Mouse (Mus musculus) central nervous system, embryonic 11.5 days (tissue): ENCODE data around the gene Chrd. TPM values are rescaled to one million over a fixed set of nuclear protein-coding genes. Genes with fewer than 3 reads are reported as not detected.

Experiments
- polyA plus RNA-seq: library from polyadenylated mRNA; depleted of rRNA; stranded (reverse); fragments of >200 nt; gene quantifications from 2 replicates; pipeline ENCODE4 v1.2.3, GENCODE M21; 2012; rRNA removed

The Chrd gene
- 10.6 and 12.0 TPM in 2 replicates for polyA plus RNA-seq

GRCm38 (mm10) chr16:20732925-20733730, at the start of gene Chrd:
TSS of gene Chrd (plus strand) at chr16:20733127.

DNA sequence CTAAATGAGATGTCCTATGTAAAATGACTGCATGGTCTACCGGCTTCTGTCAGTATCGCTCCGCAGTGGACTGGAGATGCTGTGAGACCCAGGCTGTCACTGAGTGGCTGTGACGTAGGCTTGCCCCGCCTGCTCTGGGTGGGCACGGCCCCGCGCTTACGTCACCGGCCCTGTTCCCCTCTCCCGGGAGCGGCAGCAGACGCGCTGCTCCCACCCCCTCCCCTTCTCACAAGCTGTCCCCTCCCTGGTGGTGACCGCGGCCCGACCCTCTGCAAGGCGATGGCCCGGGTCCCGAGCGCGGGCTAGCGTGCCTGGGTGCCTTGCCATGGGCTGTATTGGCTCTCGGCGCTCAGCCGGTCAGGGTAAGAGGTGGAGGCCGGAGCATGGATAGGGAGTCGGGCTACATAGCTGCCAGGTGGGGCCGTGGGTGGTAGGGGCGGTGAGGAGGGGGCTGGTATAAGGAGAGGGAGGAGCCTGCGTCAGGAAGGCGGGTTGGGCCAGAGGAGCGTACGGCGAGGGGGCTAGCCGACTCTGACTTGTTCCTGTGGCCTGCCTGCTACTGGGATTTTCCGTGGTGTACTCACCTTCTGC, 39.7 kb upstream of the Chrd start, which contains the start of gene Fam131a:
Gene Fam131a, plus strand, starts transcription at position 131 of the 591 bp plus-strand sequence.

DNA sequence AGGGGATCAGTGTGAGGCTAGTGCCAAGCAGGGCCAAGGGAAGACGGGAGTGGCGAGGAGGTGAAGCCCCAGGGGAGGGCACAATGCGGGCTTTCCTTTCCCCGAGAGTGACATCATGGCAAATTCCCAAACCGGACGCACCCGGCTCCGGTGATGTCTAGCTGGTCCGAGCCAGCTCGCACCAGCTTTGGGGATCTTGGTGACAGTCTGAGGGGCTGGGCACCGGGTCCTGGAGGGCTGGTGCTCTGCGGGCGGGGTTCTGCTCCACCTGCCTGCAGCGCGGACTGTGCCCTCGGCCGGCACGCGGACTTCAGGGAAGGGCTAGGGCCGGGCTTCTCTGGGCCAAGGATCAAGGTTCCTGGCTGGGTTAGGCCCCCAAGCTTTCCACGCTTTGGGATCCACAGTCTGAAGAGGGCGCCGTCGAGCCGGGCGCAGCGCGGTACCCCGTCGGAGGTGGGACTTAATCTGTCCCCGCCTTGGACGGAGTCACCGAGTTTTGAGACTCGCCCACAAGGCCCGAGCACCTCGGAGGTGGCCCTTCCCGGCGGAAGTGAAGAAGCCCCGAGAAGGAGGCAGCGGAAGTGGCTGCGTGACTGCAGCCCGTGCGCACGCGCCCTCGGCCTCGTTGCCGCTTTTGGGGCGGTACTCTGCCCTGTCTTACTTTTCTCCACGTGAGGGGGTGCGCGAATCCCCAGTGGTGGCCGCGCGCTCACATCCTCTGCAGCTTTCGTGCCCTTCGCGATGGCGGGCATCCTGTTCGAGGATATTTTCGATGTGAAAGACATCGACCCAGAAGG, 15.5 kb upstream of the Chrd start, which contains the start of the genes Polr2h and Clcn2:
Gene Polr2h, plus strand, starts transcription at position 485 of the 797 bp plus-strand sequence.
Gene Clcn2, minus strand, starts transcription at position 566 of the 797 bp plus-strand sequence.

GRCm38 (mm10) chr16:20733731-20734730, 1.1 kb downstream of the Chrd start, which contains the start of gene Thpo:
TSS of gene Thpo (minus strand) at chr16:20734511.

Other genes with a start within 250 kb of the Chrd start
- 63.5 and 74.4 TPM in 2 replicates for gene Eif2b5, start 234.3 kb upstream of the Chrd start, polyA plus RNA-seq
- gene Dvl3, start 216.1 kb upstream of the Chrd start, polyA plus RNA-seq = 72.1 and 88.5 TPM in 2 replicates
- gene Ap2m1, start 197.6 kb upstream of the Chrd start, polyA plus RNA-seq = 439 and 679 TPM in 2 replicates
- gene Abcf3, start 184.6 kb upstream of the Chrd start, polyA plus RNA-seq = 56.9 and 58.1 TPM in 2 replicates
- 6.8 and 10.0 TPM in 2 replicates for gene Vwa5b2, start 143.7 kb upstream of the Chrd start, polyA plus RNA-seq
- 15.6 and 20.6 TPM in 2 replicates for gene Eef1akmt4, start 121.5 kb upstream of the Chrd start, polyA plus RNA-seq
- gene Gm49333, start 121.5 kb upstream of the Chrd start, polyA plus RNA-seq = 0.23 TPM in 1 of 2 replicates, not detected in the other
- gene Alg3, start 121.4 kb upstream of the Chrd start, polyA plus RNA-seq = 21.2 and 26.8 TPM in 2 replicates
- 10.4 and 10.6 TPM in 2 replicates for gene Camk2n2, start 111.8 kb upstream of the Chrd start, polyA plus RNA-seq
- gene Ece2, start 103.3 kb upstream of the Chrd start, polyA plus RNA-seq = 11.9 and 13.3 TPM in 2 replicates
- 237 and 241 TPM in 2 replicates for gene Psmd2, start 81.5 kb upstream of the Chrd start, polyA plus RNA-seq
- gene Eif4g1, start 64.8 kb upstream of the Chrd start, polyA plus RNA-seq = 283 and 370 TPM in 2 replicates
- 11.9 and 17.1 TPM in 2 replicates for gene Fam131a, start 39.9 kb upstream of the Chrd start, polyA plus RNA-seq
- gene Polr2h, start 15.5 kb upstream of the Chrd start, polyA plus RNA-seq = 100 and 107 TPM in 2 replicates
- gene Clcn2, start 15.4 kb upstream of the Chrd start, polyA plus RNA-seq = 42.3 and 60.2 TPM in 2 replicates
- 0.96 and 2.0 TPM in 2 replicates for gene Thpo, start 1.4 kb downstream of the Chrd start, polyA plus RNA-seq